Mouse (Mus musculus) adrenal gland, postnatal 4 days (tissue): Measurements from ENCODE around the gene Casz1. TPM values are rescaled to one million over a fixed set of nuclear protein-coding genes. Genes with fewer than 3 reads are reported as not detected.

Source experiments
- total RNA-seq, 2 experiments: library from RNA; stranded (reverse); gene quantifications; 2 replicates each; pipeline ENCODE4 v1.2.3; 2021

Casz1 gene
- total RNA-seq, 2 experiments from 2014 or later, result 10.1 to 15.6 TPM

Other genes starting within 250 kb of the Casz1 start
- 10 to 100 TPM; 65.5 to 68.1 TPM for gene Exosc10, start 246.0 kb upstream of the Casz1 start, total RNA-seq
- 10 to 100 TPM; 55.9 to 60.3 TPM for gene Srm, start 212.9 kb upstream of the Casz1 start, total RNA-seq
- gene Masp2, start 201.9 kb upstream of the Casz1 start, total RNA-seq, result 10 to 100 TPM in 1 of 2 experiments, 1 to 10 TPM in 1; 1.1 to 14.8 TPM
- 100 to 1,000 TPM; 280 to 349 TPM for gene Tardbp, start 177.4 kb upstream of the Casz1 start, total RNA-seq
- gene Gm572, start 161.1 kb upstream of the Casz1 start, total RNA-seq, result under 1 TPM; 0.37 to 0.42 TPM